Mouse (Mus musculus): ENCODE measurements around the gene Enpp4. TPM values are rescaled to one million over a fixed set of nuclear protein-coding genes. Genes with fewer than 3 reads are reported as not detected.

The Enpp4 gene
- total RNA-seq, 2 experiments from 2014 or later: 15.5 to 16.1 TPM

DNA sequence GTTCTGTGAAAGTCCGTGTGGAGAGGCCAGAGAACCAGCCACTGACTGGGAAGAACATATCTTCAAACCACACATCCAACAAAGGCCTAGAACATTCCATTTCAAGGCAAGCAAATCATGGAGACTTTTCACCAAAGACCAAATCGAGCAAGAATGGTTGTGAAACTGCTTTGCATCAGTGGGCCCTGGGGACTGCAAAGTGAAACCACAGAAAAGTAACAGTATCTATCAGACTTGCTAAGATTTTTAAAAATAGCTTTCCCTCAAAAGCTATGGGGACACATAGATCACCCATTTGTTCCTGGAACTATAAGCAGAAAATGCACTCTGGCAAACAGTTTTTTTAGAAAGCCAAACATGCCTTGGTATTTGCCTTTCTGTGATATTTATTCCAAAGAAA is 14.7 kb downstream of the Enpp4 start:
- DNase-seq: no peak

DNA sequence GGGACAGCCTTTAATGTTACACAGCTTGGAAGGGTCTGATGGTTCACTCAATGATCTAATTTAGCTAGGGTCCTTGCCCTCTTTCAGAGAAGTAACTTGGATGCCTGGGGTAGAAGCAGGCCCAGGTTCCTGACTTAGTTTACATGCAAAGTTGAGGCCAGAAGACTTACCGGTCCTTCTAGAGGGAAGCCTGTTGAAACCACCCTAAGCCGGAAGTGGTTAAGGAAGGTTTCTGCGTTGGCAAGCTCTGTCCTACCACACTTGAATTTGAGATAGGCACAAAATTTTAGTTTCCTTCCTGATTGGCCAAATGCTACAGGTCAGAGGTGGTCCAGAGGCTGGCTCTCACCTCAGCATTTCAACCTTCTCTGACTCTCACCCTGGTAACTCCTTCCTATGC is 17.4 kb downstream of the Enpp4 start:
- DNase-seq: no peak

DNA sequence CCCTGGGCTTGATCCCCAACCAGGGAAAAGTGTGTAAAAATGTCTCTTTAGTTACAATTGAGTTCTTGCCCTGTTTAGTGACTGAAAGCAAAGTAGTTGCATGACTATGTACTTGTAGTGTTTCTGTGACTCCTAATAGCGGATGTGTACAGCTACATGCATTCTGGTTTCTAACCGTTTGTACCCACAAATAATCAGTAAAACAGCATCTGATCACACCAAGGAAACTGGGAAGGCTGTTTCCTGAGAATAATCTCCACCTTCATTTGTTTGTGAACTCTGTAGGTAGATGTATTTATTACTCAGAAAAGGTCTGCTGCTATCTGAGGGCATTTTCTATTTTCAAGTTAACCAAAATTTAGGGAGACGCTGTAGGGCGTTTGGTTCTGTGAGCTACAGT is 22.5 kb downstream of the Enpp4 start:
- no peak for DNase-seq

DNA sequence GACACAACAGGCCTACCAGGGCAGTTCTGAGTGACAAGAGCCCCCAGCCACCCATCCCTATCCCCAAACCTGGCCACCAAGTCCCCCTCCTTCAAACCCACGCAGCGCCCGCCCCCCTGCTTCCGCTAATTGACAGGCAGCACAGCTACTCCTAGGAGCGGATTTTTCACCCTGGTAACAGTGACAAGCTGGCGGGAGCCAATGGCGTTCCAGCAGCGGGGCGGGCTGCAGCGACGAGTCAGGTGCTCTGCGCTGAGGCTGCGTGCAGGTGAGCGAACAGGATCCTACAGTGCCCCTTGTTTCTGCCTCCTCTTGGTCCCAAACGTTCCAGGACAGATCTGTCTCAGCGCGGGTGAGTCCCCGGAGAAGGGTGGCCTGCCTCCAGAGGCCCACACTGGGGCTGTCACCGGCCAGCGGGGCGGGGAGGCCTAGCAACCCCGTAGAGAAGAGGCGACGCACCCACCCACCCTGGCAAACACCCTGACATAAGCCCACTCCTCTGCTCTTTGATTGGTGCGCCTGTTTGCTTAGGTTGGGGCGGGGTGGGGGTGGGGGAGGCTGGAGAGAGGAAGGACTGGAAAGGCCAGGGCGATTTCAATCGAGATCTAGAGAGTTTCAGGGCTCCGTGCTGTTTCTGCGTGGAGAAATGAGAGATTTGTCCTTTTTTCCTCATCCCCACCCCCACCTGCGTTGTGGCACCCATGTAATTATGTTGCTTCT is 26.8 kb downstream of the Enpp4 start, which contains the start of gene Enpp5:
Gene Enpp5 (plus strand): TSS at position 183 of the 720 bp plus-strand sequence.
- DNase-seq: peak; percentile 88 to 90

DNA sequence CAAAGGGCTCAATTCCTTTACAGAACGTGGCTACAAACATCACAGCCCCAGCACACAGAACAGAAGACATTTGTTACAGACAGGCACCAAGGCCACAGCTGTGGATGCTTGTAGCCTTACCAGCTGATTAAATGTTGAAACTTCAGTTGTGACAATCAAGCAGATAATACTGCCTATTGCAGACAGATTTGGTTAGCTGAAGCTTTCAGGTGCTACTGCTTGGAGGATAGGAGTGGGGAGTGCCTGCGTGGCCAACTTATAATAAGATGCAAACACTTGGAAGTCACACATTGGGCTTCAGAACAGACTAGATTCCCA is 27.8 kb downstream of the Enpp4 start:
- no peak for DNase-seq

DNA sequence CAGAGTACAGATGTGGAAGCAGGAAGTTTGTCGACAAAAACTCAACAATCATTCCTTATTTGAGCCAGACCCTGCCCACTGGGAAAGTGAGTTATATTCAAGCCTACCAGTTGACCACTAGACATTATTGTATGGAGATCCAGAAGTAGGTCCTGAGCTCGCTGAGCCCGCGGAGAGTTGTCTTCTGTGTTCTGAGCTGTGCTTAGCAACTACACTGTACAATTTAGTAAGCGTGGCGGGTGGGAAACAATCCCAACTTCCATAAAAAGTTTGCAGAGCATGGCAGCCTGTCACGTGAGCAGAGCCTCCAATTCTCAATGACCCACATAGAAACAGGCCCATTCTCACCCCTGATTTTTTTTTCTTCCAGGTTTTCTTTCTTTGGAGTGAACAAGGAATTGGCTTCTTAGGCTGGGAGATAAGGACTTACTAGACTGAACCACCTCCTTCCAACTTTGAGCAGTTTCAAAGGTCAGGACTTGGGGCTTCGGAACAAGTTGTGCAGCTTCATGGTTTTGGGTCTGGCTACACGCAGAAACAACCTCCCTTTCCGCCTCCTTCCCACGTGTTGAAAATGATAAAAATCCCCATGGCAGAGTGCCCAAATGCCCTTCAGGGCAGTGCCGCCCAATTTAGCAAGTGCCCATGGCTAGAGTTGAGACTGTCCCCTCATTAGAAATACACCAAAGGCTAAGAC is 28.3 kb downstream of the Enpp4 start:
- no peak for DNase-seq

DNA sequence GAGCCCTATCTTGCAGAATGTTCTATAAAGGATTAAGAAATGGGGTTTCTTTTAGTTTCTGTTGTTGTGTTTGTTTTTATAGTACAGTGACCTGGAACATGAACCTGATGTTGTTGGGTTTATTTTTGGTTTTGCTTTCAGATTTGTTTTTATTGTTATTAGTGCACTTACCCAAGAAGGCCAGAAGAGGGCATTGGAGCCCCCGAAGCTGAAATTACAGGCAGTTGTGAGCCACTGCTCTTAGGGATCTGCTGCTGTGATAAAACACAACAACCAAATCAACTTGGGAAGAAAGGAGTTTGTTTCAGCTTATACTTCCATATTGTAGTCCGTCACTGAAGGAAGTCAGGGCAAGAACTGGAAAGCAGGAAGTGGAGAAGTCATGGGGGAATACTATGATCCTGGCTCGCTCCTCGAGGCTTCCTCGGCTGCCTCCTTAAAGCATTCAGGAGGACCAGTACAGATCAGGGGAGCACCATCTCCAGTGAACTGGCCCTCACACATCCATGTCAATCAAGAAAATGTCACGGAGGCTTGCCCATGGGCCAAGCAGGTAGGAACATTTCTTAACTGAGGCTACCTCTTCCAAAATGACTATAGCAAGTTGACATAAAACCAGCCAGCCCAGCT is 29.4 kb downstream of the Enpp4 start:
- DNase-seq: no peak

DNA sequence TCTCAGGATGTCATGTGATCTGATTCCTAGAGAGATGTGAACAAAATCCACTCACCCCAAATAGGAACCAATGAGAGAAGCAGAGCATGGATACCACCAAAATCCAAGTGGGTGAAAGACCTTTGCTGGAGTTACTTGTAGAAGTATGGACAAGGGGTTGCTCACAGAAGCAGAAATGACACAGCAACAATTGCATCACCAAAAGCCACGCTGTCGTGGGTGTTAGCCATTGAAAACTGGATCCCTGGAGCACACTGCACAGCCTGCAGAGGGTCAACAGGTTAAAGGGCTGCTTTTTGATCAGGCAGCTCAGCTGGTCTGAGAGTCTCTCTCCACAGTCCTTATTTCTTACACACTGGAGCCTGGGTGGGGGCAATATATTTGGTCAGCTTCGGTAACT is 30.0 kb downstream of the Enpp4 start:
- no peak for DNase-seq

DNA sequence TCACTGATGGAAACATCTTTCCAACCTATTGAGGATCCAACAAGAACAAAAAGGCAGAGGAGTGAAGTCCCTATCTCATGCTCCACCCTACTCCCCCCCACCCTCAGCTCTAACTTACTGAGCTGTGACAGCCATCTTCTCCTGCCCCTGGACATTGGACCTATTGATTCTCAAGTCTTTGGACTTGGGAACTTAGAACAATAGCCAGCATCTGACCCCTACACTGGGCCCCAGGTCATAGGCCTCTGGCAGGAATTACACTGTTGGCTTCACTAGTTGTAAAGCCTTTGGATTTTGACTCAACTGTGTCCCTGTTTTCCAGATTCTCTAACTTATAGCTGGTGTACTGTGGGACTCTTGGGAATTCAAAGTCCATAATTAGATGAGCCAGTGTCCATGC is 33.9 kb downstream of the Enpp4 start:
- no peak for DNase-seq

DNA sequence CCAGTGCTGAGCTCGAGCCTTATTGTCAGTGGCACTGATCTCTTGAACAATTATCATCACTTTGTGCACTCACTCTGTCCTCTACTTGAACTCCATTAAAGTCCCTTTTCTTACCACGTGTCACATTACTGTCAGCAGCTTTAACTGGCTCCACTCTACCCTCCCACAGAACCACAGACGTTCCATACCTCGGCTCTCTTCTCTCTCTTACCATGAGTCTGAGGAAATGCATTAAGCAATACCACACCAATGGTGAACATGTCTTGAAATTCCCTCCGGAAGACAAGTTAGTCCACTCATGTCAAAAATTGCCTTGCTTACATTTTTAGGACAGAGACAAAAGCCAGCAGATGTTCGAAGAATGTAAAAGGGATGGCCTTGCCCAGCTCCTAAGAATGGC is 36.7 kb downstream of the Enpp4 start:
- DNase-seq: no peak

DNA sequence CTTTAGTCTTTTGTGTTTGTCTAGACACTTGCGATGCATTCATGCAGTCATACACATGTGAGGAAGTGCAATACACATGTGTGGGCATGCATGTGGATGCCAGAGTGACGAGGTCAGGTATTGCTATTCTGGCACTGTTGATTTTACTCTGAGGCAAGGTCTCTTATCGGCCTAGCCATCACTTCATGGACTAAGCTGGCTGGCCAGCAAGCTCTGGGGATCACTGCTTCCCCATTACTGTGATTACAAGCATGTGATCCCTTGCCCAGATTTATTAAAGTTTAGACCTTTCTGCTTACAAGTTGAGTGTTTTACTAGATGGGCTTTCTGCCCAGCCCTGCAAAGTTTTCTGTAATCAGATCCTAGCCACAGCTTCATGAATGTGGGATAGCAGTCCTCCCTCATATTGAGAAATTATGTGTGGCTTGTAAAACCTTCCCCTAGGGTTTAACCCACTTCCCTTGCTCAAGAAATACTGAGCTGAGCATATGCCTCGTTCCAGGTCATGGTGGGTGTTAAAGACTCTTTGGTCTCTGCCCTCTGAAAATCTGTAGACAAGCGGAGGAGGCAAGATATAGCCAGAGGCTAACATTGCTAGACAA is 44.2 kb downstream of the Enpp4 start:
- DNase-seq: no peak

DNA sequence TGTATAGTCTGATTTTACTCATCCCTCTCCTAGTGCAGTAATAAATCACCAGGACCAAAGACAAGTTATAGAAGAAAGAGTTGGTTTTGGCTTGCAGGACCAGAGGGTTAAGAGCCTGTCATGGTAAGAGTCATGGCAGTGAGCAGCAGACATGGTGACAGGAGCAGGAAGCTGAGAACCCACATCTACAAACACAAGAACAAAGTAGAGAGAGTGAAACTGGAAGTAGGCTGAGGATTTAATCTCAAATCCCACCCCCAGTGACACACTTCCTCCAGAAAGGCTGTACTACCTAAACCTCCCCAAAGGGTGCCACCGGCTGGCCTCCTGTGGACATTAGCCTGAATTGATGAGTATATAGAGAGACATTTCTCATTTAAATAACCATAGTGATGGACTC is 44.8 kb downstream of the Enpp4 start:
- DNase-seq: no peak

DNA sequence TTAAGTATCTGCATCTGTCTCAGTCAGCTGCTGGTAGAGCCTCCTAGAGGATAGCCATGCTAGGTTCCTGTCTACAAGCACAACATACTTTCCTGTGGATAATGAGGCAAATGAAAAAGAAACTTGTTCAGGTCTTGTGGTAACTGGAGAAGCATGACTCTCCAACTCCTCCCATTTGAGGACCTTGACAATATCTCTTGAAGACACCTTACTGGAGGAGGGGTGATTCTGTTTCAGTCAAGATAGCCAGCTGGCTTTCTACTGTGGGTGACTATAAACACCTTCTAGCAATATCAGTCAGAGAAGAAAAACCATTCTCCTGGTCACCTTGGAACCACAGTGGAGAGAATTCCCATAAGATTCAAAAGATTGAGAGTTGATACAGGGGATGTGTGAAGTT is 47.5 kb downstream of the Enpp4 start:
- DNase-seq: no peak

DNA sequence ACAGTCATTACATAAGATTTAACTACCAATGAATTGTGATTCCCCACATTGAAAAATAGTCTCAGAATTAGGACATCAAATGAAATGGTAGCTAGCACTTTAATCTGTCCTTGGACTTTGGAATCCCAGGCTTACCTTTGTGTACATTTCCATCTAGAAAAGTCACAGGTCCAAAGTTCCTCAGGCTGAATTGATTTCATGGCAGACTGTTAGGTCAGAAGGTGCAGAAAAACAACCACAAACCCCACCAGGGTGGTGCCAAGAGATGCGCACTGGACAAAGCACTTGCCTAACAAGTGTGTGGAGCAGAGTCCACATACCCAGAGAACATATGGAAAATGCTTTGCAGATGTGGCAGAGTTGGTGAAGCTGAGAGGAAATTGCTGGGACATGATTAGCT is 48.5 kb downstream of the Enpp4 start:
- no peak for DNase-seq

DNA sequence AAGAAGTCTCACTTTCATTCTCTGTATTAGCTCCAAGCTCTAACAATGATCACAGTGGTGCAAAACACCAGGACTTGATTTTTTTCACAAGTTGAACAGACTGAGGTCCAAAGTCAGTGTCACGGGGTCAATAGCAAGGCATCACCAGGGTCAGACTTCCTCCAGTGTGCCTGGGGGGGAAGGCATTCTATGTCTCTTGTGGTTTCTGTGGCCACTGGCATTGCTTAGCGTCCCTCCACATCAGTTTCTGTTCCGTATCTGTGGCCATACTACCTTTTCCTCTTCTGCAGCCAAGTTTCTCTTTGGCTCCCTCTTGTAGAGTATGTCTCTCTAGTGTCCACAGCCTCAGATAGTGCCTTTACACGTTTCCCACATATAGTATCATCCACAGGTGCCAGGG is 52.2 kb downstream of the Enpp4 start:
- no peak for DNase-seq

Other genes with a start within 250 kb of the Enpp4 start
- 100 to 1,000 TPM; 149 to 157 TPM for gene Enpp5, start 27.0 kb downstream of the Enpp4 start, total RNA-seq (2021)
- 1 to 10 TPM; 2.9 TPM for gene Clic5, start 82.8 kb upstream of the Enpp4 start, total RNA-seq (2021)